Mouse (Mus musculus) cortical plate, adult 2 months (tissue): ENCODE results near the gene Dennd1b. TPM values are rescaled to one million over a fixed set of nuclear protein-coding genes. Genes with fewer than 3 reads are reported as not detected.

Experiments
- H3K27ac ChIP-seq: fragments of 200-500 bp; 2 replicates; pipeline ENCODE4 v1.5.1; 2012; ENCODE audit warnings: low read length, control low read depth, inconsistent platforms; ENCODE audit not compliant: insufficient read depth
- H3K4me1 ChIP-seq: fragments of 200-500 bp; 2 replicates; pipeline ENCODE4 v1.6.1; 2011; ENCODE audit warnings: low read length; ENCODE audit not compliant: control insufficient read depth, insufficient read depth
- H3K4me3 ChIP-seq: fragments of 200-500 bp; 2 replicates; pipeline ENCODE4 v1.5.1; 2011; ENCODE audit warnings: mild to moderate bottlenecking, low read length, control low read depth; ENCODE audit not compliant: insufficient read depth
- CTCF ChIP-seq: fragments of 200-500 bp; IDR thresholded peaks from 2 replicates; pipeline ENCODE4 v1.5.1; 2011; ENCODE audit warnings: mild to moderate bottlenecking, control low read depth, low read length; ENCODE audit not compliant: insufficient read depth; ENCODE audit errors: extremely low read depth
- POLR2A ChIP-seq: fragments of 200-500 bp; IDR thresholded peaks from 2 replicates; pipeline ENCODE4 v1.6.1; 2011; ENCODE audit warnings: mild to moderate bottlenecking, low read length, control low read depth; ENCODE audit not compliant: insufficient read depth; ENCODE audit errors: extremely low read depth
- polyA plus RNA-seq: library from polyadenylated mRNA; depleted of rRNA; stranded (reverse); fragments of >200 nt; gene quantifications from 2 replicates; pipeline ENCODE4 v1.2.3, GENCODE M21; 2012

Gene Dennd1b
- polyA plus RNA-seq, 1 experiment: 5.5 TPM

DNA sequence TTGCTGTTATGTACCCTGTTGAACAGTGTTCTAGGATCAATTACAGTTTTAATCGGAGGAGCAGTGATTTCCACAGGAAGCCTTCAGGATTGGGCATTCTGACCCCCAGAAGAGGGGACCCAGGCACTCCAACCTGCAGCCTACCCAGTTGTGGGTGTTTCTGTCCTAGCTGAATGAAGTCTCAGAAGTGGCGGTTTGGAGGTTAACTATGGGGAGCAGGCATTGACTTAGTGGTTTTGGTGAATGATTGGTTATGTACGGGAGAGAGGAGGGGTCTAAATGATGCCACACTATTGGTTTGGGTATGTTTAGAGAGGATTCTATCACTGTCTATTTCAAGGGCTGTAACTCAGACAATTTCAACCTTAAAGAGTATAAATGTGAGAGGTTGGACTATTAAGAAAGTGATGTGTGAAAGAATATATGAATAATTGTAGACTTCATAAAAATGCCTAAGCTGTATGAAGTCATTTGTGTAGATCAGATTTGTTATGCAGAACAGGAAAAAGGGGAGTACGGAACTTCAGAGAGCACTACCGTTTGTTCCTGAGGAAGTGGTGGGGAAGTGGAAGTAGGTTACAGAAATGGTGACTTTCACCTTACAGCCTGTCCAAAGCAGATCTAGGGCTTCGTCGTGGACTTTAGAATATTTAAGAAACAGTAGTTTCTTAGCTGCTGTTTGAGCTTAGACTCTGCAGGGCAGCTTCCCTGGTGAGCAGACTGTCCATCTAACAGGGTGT is 73.7 kb downstream of the Dennd1b start:
- H3K4me3 ChIP-seq: no peak overlapping the region
- no peak overlapping the region for H3K27ac ChIP-seq
- TF ChIP-seq POLR2A (no peak), CTCF (no peak)
- no peaks in the 10 kb centered on the region for H3K4me1 ChIP-seq

- TF ChIP-seq CTCF (no peak), POLR2A (no peak)
- H3K4me3 ChIP-seq: no peak overlapping the region
- H3K27ac ChIP-seq: no peak overlapping the region
- H3K4me1 ChIP-seq: no peaks in the 10 kb centered on the region
Observed at GRCm38 (mm10) chr1:139038074-139038473, 74.8 kb downstream of the Dennd1b start.

GRCm38 (mm10) chr1:139038620-139039019 is 75.4 kb downstream of the Dennd1b start:
- Histone ChIP-seq H3K4me3 (no peak overlapping the region), H3K4me1 (no peaks in the 10 kb centered on the region), H3K27ac (no peak overlapping the region)
- TF ChIP-seq POLR2A (no peak), CTCF (no peak)

DNA sequence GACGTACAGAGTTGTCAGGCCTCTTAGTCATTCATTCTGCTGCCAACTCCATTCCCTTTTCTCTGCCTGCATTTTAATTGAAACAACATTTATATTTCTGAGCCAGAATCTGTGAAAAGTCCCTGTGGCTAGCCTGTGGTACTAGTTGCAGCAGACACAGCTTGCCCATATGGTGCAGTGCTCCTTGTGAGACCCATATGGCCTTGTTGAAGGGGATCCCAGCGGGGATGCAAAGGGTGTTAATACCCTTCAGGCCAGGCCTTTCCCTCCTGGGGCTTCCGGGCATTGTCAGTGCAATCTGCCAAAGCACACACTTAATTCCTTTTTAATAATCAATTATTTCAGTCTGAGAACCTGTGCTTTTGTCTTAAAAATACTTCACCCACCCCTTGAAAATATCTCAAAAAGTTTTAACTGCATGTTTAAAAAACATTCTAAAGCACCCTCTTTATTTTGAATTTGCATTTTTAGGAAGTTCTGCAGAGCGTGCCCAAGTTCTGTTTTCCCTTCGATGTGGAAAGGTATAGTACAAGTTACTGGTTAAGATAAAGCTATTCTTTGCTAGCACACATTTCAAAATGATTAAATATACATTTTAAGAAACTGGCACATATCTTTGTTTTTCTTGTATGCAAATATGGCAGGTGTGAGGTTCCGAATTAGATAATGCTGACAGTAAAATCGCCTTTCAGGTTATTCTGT is 76.4 kb downstream of the Dennd1b start:
- no peak overlapping the region for H3K27ac ChIP-seq
- no peaks in the 10 kb centered on the region for H3K4me1 ChIP-seq
- no peak overlapping the region for H3K4me3 ChIP-seq
- TF ChIP-seq CTCF (no peak), POLR2A (no peak)

- TF ChIP-seq POLR2A: no peak
- no peak for TF ChIP-seq CTCF
- no peak overlapping the region for H3K4me3 ChIP-seq
- no peak overlapping the region for H3K27ac ChIP-seq
- H3K4me1 ChIP-seq: no peaks in the 10 kb centered on the region
Observed at GRCm38 (mm10) chr1:139049075-139049474, 85.8 kb downstream of the Dennd1b start.

- TF ChIP-seq CTCF: no peak
- TF ChIP-seq POLR2A: no peak
- H3K4me1 ChIP-seq: no peaks in the 10 kb centered on the region
- no peak overlapping the region for H3K27ac ChIP-seq
- no peak overlapping the region for H3K4me3 ChIP-seq
Observed at GRCm38 (mm10) chr1:139049881-139050472, 86.7 kb downstream of the Dennd1b start.

- Histone ChIP-seq H3K27ac (no peak overlapping the region), H3K4me3 (no peak overlapping the region), H3K4me1 (no peaks in the 10 kb centered on the region)
- TF ChIP-seq POLR2A (no peak), CTCF (no peak)
Observed at GRCm38 (mm10) chr1:139053003-139053402, 89.8 kb downstream of the Dennd1b start.

DNA sequence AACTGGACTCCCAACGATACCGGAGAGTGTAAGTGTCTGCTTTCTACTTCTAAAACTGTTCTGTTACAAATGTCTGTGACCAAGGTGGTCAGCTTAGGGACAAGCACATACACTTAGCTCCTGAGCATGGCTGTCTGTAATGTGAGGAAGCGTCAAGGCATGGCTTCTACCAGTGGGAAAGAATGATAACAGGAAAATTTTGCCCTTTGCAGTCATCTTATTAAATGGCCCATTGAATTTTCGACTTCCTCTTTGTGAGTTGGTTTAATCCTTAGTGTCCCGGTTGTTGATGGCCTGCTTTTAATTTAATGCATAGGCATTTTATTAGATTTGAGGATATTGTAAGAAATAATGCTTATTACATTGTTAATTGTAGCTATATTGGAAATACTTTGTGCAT is 97.1 kb downstream of the Dennd1b start:
- H3K27ac ChIP-seq: no peak overlapping the region
- no peak overlapping the region for H3K4me3 ChIP-seq
- no peak for TF ChIP-seq CTCF
- TF ChIP-seq POLR2A: no peak
- H3K4me1 ChIP-seq: no peaks in the 10 kb centered on the region

DNA sequence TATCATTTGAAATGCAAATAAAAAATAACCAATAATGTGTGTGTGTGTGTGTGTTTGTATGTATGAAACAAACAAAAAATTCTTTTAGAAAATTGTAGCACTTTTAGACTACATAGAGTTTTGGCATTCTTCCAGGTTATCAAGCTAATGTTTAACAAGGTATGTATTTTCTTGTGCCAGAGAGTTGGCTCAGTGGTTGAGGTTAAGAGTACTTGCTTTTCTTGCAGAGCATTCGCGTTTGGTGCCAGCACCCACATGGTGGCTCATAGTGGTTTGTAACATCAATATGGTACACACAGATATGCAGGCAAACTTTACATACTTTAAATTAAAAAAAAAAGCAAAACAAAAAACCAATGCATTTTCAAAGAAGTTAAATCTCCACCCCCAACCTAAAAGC is 101.5 kb downstream of the Dennd1b start:
- H3K4me3 ChIP-seq: no peak overlapping the region
- no peaks in the 10 kb centered on the region for H3K4me1 ChIP-seq
- H3K27ac ChIP-seq: no peak overlapping the region
- TF ChIP-seq POLR2A: no peak
- TF ChIP-seq CTCF: no peak
